Mouse (Mus musculus) CH12.LX (cell line): Measurements from ENCODE around the gene Macf1.

Experiments used
- CHD2 ChIP-seq: IDR thresholded peaks from 2 replicates; pipeline ENCODE4 v1.6.1; 2011; ENCODE audit warnings: low read length, improper control_type of control experiment
- CTCF ChIP-seq, 2 experiments: IDR thresholded peaks in 1 of 2; conservative IDR thresholded peaks in 1 of 2; 2 replicates each; pipeline ENCODE4 v1.5.1; 2011 to 2012; ENCODE audit warnings: low read depth in 2 of 2, low read length in 2 of 2, improper control_type of control experiment in 1 of 2, inconsistent platforms in 1 of 2, mild to moderate bottlenecking in 1 of 2, moderate library complexity in 1 of 2
- E2F4 ChIP-seq: IDR thresholded peaks from 2 replicates; pipeline ENCODE4 v1.6.1; 2011; ENCODE audit warnings: low read depth, low read length, improper control_type of control experiment; ENCODE audit not compliant: insufficient replicate concordance
- ELF1 ChIP-seq: IDR thresholded peaks from 2 replicates; pipeline ENCODE4 v1.6.1; 2014; ENCODE audit warnings: low read depth, mild to moderate bottlenecking, inconsistent platforms, low read length, improper control_type of control experiment
- EP300 ChIP-seq: IDR thresholded peaks from 2 replicates; pipeline ENCODE4 v1.6.1; 2011; ENCODE audit warnings: low read length, improper control_type of control experiment
- JUND ChIP-seq: conservative IDR thresholded peaks from 2 replicates; pipeline ENCODE4 v1.6.1; 2011; ENCODE audit warnings: low read depth, low read length, improper control_type of control experiment
- MXI1 ChIP-seq: IDR thresholded peaks from 2 replicates; pipeline ENCODE4 v1.6.1; 2011; ENCODE audit warnings: mild to moderate bottlenecking, low read depth, low read length, improper control_type of control experiment
- NELFE ChIP-seq: IDR thresholded peaks from 2 replicates; pipeline ENCODE4 v1.6.1; 2011; ENCODE audit warnings: low read depth, low read length, improper control_type of control experiment
- NRF1 ChIP-seq: IDR thresholded peaks from 2 replicates; pipeline ENCODE4 v1.6.1; 2014; ENCODE audit warnings: low read depth, mild to moderate bottlenecking, inconsistent platforms, low read length, improper control_type of control experiment, moderate library complexity
- POLR2A ChIP-seq: IDR thresholded peaks from 2 replicates; pipeline ENCODE4 v1.6.1; 2011; ENCODE audit warnings: low read depth, mild to moderate bottlenecking, improper control_type of control experiment, low read length
- POLR2AphosphoS2 ChIP-seq: IDR thresholded peaks from 2 replicates; pipeline ENCODE4 v1.6.1; 2011; ENCODE audit warnings: low read depth, low read length, improper control_type of control experiment
- RAD21 ChIP-seq: IDR thresholded peaks from 2 replicates; pipeline ENCODE4 v1.6.1; 2011; ENCODE audit warnings: low read depth, mild to moderate bottlenecking, low read length, improper control_type of control experiment, moderate library complexity

DNA sequence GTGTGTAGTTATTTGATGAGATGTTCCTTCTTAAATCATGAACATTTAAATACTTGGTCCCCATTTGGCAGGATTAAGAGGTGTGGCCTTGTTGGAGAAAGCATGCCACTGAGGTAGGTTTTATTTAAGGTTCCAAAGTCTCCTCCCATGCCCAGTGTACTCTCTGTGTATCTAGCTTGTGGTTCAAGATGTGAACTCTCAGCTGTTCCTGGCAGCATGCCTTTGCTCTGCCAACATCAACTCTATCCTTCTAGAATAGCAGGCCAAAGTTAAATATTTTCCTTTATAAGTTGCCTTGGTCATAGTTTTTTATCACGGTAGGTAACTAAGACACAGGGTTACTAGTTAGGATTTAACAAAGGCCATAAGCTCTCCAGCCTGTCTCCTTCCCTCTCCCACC lies 230.4 kb downstream of the Macf1 start:
- TF ChIP-seq NELFE = no peak
- no peak for TF ChIP-seq CTCF (conservative IDR thresholded peaks at IDR 0.05 in 1 of 2, IDR thresholded peaks at IDR 0.05 in 1 of 2; ENCODE audit: low read depth in 2 of 2, low read length in 2 of 2)
- TF ChIP-seq MXI1 = no peak
- TF ChIP-seq POLR2A = no peak
- no peak for TF ChIP-seq NRF1
- no peak for TF ChIP-seq JUND
- TF ChIP-seq RAD21 = no peak
- TF ChIP-seq E2F4 = no peak
- no peak for TF ChIP-seq POLR2AphosphoS2
- TF ChIP-seq ELF1 = no peak
- no peak for TF ChIP-seq CHD2
- TF ChIP-seq EP300 = no peak
